Mouse (Mus musculus) heart, postnatal 36 days (tissue): Measurements from ENCODE around the gene Dhrs11. TPM values are rescaled to one million over a fixed set of nuclear protein-coding genes. Genes with fewer than 3 reads are reported as not detected.

ENCODE experiments used
- DNase-seq, 2 experiments: peaks; one replicate each; pipeline ENCODE4 v3.0.0; 2021 to 2022
- intact Hi-C: fragments of 180-260 bp; cut with DNase I; formaldehyde crosslinking; loops from one replicate; pipeline ENCODE4 v1.15.1; 2025
- total RNA-seq, 2 experiments: library from RNA; stranded (reverse); gene quantifications; 2 replicates each; pipeline ENCODE4 v1.2.3; 2021

Gene Dhrs11
- total RNA-seq, 2 experiments from 2014 or later, result 102 to 108 TPM

DNA sequence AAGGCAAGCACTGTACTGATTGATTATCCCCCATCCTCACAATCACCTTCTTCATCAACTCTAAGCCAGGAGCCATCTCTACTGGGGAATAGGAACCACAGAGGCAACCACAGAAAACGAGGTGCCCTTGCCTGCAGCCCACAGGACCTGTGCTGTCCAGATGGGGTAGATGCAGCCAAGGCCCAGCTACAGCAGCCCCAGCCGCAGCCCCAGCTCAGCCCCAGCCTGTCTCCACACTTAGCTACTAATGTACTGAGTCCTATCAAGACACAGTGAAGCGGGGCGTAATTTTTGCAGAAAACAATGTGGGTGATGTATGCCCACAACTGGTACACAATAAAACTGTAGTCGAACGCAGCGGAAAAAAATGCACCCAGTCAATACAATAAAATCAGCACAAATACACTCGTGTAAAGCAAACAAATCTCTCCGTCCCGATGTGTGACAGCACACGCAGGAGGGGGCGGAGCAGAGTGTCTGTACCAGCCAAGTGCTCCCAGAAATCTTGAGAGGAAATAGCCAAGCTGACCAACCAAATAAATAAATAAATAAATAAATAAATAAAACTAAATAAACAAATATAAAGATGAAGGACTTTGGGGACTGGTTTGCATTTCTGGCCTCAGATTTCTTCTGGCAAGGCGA lies 53.8 kb downstream of the Dhrs11 start:
- intact Hi-C loops, result no loop called here
- DNase-seq, result no peak

Other genes starting within 250 kb of the Dhrs11 start
- 10 to 100 TPM; 14.2 to 17.6 TPM for gene Mrm1, start 9.5 kb downstream of the Dhrs11 start, total RNA-seq
- 10 to 100 TPM; 48.3 to 48.8 TPM for gene Ggnbp2, start 41.8 kb upstream of the Dhrs11 start, total RNA-seq
- 1 to 10 TPM; 5.5 to 5.8 TPM for gene Myo19, start 51.2 kb upstream of the Dhrs11 start, total RNA-seq
- 1 to 10 TPM; 4.7 to 7.6 TPM for gene Pigw, start 51.3 kb upstream of the Dhrs11 start, total RNA-seq
- gene Znhit3, start 87.4 kb upstream of the Dhrs11 start, total RNA-seq, result 10 to 100 TPM in 1 of 2 experiments, 1 to 10 TPM in 1; 8.8 to 10.5 TPM
- gene Car4, start 128.8 kb upstream of the Dhrs11 start, total RNA-seq, result 10 to 100 TPM; 36.6 to 67.0 TPM